Mouse (Mus musculus) midbrain, embryonic 14.5 days (tissue): ENCODE measurements around the gene Scg5. TPM values are rescaled to one million over a fixed set of nuclear protein-coding genes. Genes with fewer than 3 reads are reported as not detected.

Experiments used
- ATAC-seq: fragments of 200-750 bp; cut with Nextera tagmentation; 2 replicates; pipeline ENCODE4 v1.8.0; 2017; ENCODE audit warnings: moderate number of reproducible peaks, moderate library complexity; ENCODE audit not compliant: low FRiP score, low TSS enrichment
- DNase-seq: peaks from one replicate; pipeline ENCODE4 v3.0.0-alpha.2; 2015
- H3K27ac ChIP-seq: fragments of 300-500 bp; sonication (generic); replicated peaks from 2 replicates; pipeline ENCODE4 v1.5.1; 2014; ENCODE audit warnings: mild to moderate bottlenecking, low read depth, low read length, moderate library complexity
- H3K27me3 ChIP-seq: fragments of 300-500 bp; sonication (generic); 2 replicates; pipeline ENCODE4 v1.6.1; 2014; ENCODE audit warnings: low read length, control low read depth, mixed read lengths; ENCODE audit not compliant: control insufficient read depth, insufficient read depth
- H3K36me3 ChIP-seq: fragments of 300-500 bp; sonication (generic); 2 replicates; pipeline ENCODE4 v1.6.1; 2014; ENCODE audit warnings: low read length, control low read depth; ENCODE audit not compliant: control insufficient read depth, insufficient read depth
- H3K4me1 ChIP-seq: fragments of 300-500 bp; sonication (generic); 2 replicates; pipeline ENCODE4 v1.6.1; 2014; ENCODE audit warnings: mild to moderate bottlenecking, antibody characterized with exemption, low read length, control low read depth; ENCODE audit not compliant: control insufficient read depth, insufficient read depth
- H3K4me2 ChIP-seq: fragments of 300-500 bp; sonication (generic); 2 replicates; pipeline ENCODE4 v1.6.1; 2014; ENCODE audit warnings: mild to moderate bottlenecking, low read length, moderate library complexity
- H3K4me3 ChIP-seq: fragments of 300-500 bp; sonication (generic); replicated peaks from 2 replicates; pipeline ENCODE4 v1.5.1; 2014; ENCODE audit warnings: low read depth, low read length
- H3K9ac ChIP-seq: fragments of 300-500 bp; sonication (generic); replicated peaks from 2 replicates; pipeline ENCODE4 v1.6.1; 2014; ENCODE audit warnings: mild to moderate bottlenecking, low read length, moderate library complexity
- H3K9me3 ChIP-seq: fragments of 300-500 bp; sonication (generic); 2 replicates; pipeline ENCODE4 v1.6.1; 2016; ENCODE audit warnings: low read length, control low read depth, mixed read lengths; ENCODE audit not compliant: control insufficient read depth
- WGBS: fragments of 180-500 bp; shearing (Covaris S2); extraction: QIAGEN DNeasy Blood & Tissue Kit; methylation state at CpG from one replicate; pipeline ENCODE4 v1.1.7; 2014; 5-methylcytosine and 5-hydroxymethylcytosine counted together
- polyA plus RNA-seq: library from polyadenylated mRNA; unstranded; fragments of >200 nt; fragmentation: Nextera tagmentation; extraction: Ambion mirVana; gene quantifications from 2 replicates; pipeline ENCODE4 v1.2.1, GENCODE M21; 2014

Gene Scg5
- polyA plus RNA-seq, 1 experiment from 2014 or later = 251 TPM

DNA sequence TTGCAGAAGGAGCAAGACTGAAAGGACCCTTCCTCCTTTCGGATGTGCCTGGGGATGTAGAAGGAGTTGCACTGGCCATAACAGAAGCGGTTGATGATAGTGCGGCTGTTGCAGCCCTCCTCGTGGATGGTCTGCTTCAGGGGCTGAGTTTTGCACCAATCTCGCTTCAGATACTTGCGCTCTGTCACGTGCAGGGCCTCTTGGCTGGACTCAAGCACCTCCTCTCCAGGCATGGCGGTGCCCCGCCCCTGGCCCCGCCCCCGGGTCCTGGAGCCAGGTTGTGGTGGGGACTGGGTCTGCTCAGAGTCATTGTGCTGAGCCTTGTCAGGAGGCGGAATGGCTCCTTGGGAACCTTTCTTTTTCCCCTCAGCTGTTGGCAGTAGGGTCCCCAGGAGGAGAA, 79.2 kb downstream of the Scg5 start:
- ATAC-seq = no peak
- H3K9me3 ChIP-seq = no peaks in the 10 kb centered on the region

DNA sequence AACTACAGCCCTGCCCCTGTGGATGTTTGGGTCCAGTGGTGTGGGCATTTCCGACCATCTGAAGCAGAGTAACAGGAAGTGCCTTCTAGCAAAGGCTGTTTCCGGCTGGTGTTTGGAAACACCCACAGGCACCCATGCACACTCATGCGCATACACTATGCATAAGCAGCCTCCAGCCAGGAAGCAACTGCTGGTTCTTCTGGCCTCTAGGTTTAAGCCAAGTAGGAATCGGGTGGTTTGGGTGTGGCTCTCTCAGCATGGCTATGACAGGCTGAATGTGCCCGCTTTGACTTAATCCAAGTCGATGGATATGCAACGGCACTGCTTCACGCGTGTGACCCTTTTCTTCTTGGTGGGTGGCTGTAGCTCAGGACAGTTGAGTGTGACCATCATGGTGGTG, 79.6 kb downstream of the Scg5 start:
- no peaks in the 10 kb centered on the region for H3K27me3 ChIP-seq
- H3K27ac ChIP-seq = no peak overlapping the region
- DNase-seq (no peak), ATAC-seq (no peak)
- H3K4me2 ChIP-seq = no peak overlapping the region
- H3K36me3 ChIP-seq = no peaks in the 10 kb centered on the region
- no peak overlapping the region for H3K4me3 ChIP-seq
- 96% methylated on average over 9 of the region's 9 CpGs for WGBS
- H3K9ac ChIP-seq = no peak overlapping the region
- no peaks in the 10 kb centered on the region for H3K9me3 ChIP-seq
- no peaks in the 10 kb centered on the region for H3K4me1 ChIP-seq

More for the DNA sequence above, 79.2 kb downstream of the Scg5 start:
- 85% methylated on average over 12 of the region's 12 CpGs for WGBS
- H3K4me3 ChIP-seq = no peak overlapping the region
- no peak overlapping the region for H3K27ac ChIP-seq
- no peaks in the 10 kb centered on the region for H3K36me3 ChIP-seq
- H3K4me2 ChIP-seq = no peak overlapping the region
- no peak for DNase-seq
- H3K9ac ChIP-seq = no peak overlapping the region
- no peaks in the 10 kb centered on the region for H3K4me1 ChIP-seq
- H3K27me3 ChIP-seq = no peaks in the 10 kb centered on the region

DNA sequence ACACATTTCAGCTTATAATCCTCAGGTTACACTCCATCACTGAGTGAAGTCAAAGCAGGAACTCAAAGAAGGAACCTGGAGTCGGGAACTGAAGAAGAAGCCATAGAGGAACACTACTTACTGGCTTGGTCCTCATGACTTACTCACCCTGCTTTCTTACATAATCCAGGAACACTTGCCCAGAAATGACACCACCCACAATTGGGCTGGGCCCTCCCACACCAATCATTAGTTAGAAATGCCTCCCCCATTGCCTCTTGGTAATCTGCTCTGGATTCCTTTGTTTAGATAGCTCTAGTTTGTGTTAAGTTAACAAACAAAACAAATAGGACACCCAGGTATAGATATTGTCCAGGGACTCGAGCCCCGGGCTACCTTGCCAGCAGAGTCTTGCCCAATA, 100.3 kb downstream of the Scg5 start:
- DNase-seq (no peak), ATAC-seq (no peak)
- Histone ChIP-seq H3K4me2 (no peak overlapping the region), H3K27me3 (no peaks in the 10 kb centered on the region), H3K36me3 (no peaks in the 10 kb centered on the region), H3K4me1 (no peaks in the 10 kb centered on the region), H3K4me3 (no peak overlapping the region), H3K9ac (no peak overlapping the region), H3K9me3 (no peaks in the 10 kb centered on the region), H3K27ac (no peak overlapping the region)
- 90% methylated on average over 3 of the region's 3 CpGs for WGBS

Other genes starting within 250 kb of the Scg5 start
- 1.5 and 1.8 TPM in 2 replicates for gene Grem1, start 70.5 kb downstream of the Scg5 start, polyA plus RNA-seq
- gene Arhgap11a, start 19.5 kb upstream of the Scg5 start, polyA plus RNA-seq = 1.4 and 2.0 TPM in 2 replicates
- gene Gjd2, start 184.5 kb upstream of the Scg5 start, polyA plus RNA-seq = 6.3 and 17.6 TPM in 2 replicates
- gene Actc1, start 224.4 kb upstream of the Scg5 start, polyA plus RNA-seq = 0.24 and 0.89 TPM in 2 replicates